Mouse (Mus musculus): Measurements from ENCODE around the gene Optc.
A peak's percentile ranks its signal among the peaks of the same experiment; 100 is the strongest.

Gene Optc

GRCm38 (mm10) chr1:133918088-133918470 is 10.3 kb upstream of the Optc start:
- no peak for DNase-seq (ENCODE audit: low read depth, low spot score)

- no peak for DNase-seq (ENCODE audit: low read depth, low spot score)
Observed at GRCm38 (mm10) chr1:133917456-133918087, 9.8 kb upstream of the Optc start.

- DNase-seq (ENCODE audit: low read depth, low spot score): no peak
Observed at GRCm38 (mm10) chr1:133915723-133916355, 8.0 kb upstream of the Optc start.

- DNase-seq (ENCODE audit: low read depth, low spot score): no peak
Observed at GRCm38 (mm10) chr1:133915115-133915514, 7.3 kb upstream of the Optc start.

GRCm38 (mm10) chr1:133913018-133913417 is 5.2 kb upstream of the Optc start:
- DNase-seq (ENCODE audit: low read depth, low spot score): no peak

- peak; percentile 69 for DNase-seq (ENCODE audit: low read depth, low spot score)
Observed at GRCm38 (mm10) chr1:133911456-133911855, 3.7 kb upstream of the Optc start.

GRCm38 (mm10) chr1:133911008-133911407 is 3.2 kb upstream of the Optc start:
- no peak for DNase-seq (ENCODE audit: low read depth, low spot score)

- no peak for DNase-seq (ENCODE audit: low read depth, low spot score)
Observed at GRCm38 (mm10) chr1:133910108-133910507, 2.3 kb upstream of the Optc start.

GRCm38 (mm10) chr1:133908659-133909575 is 1.1 kb upstream of the Optc start:
- no peak for DNase-seq (ENCODE audit: low read depth, low spot score)

- DNase-seq (ENCODE audit: low read depth, low spot score): no peak
Observed at GRCm38 (mm10) chr1:133906420-133906819, 1.4 kb downstream of the Optc start.

GRCm38 (mm10) chr1:133900825-133901224 is 7.0 kb downstream of the Optc start:
- DNase-seq (ENCODE audit: low read depth, low spot score): no peak

- no peak for DNase-seq (ENCODE audit: low read depth, low spot score)
Observed at GRCm38 (mm10) chr1:133899043-133899542, 8.7 kb downstream of the Optc start.

- no peak for DNase-seq (ENCODE audit: low read depth, low spot score)
Observed at GRCm38 (mm10) chr1:133897293-133897692, 10.5 kb downstream of the Optc start.

- DNase-seq (ENCODE audit: low read depth, low spot score): no peak
Observed at GRCm38 (mm10) chr1:133891489-133891888, 16.3 kb downstream of the Optc start.

GRCm38 (mm10) chr1:133889949-133890598 is 17.7 kb downstream of the Optc start:
- DNase-seq (ENCODE audit: low read depth, low spot score): no peak

- DNase-seq (ENCODE audit: low read depth, low spot score): no peak
Observed at GRCm38 (mm10) chr1:133887538-133888250, 20.1 kb downstream of the Optc start.

- DNase-seq (ENCODE audit: low read depth, low spot score): no peak
Observed at GRCm38 (mm10) chr1:133887044-133887443, 20.8 kb downstream of the Optc start.

GRCm38 (mm10) chr1:133886431-133886830 is 21.4 kb downstream of the Optc start:
- no peak for DNase-seq (ENCODE audit: low read depth, low spot score)

GRCm38 (mm10) chr1:133885811-133886210 is 22.0 kb downstream of the Optc start:
- DNase-seq (ENCODE audit: low read depth, low spot score): no peak

GRCm38 (mm10) chr1:133884746-133885145 is 23.1 kb downstream of the Optc start:
- no peak for DNase-seq (ENCODE audit: low read depth, low spot score)

GRCm38 (mm10) chr1:133884090-133884489 is 23.7 kb downstream of the Optc start:
- no peak for DNase-seq (ENCODE audit: low read depth, low spot score)

Measured in retina, postnatal 7 days (tissue).